Mouse (Mus musculus) embryonic facial prominence, embryonic 14.5 days (tissue): ENCODE results near the gene Dgkd. TPM values are rescaled to one million over a fixed set of nuclear protein-coding genes. Genes with fewer than 3 reads are reported as not detected.

Source experiments
- ATAC-seq: fragments of 200-750 bp; cut with Nextera tagmentation; 2 replicates; pipeline ENCODE4 v1.8.0; 2017; ENCODE audit warnings: low read depth, moderate number of reproducible peaks, moderate TSS enrichment
- DNase-seq: peaks from one replicate; pipeline ENCODE4 v3.0.0-alpha.2; 2015; ENCODE audit warnings: low spot score
- H3K27ac ChIP-seq: fragments of 300-500 bp; sonication (generic); replicated peaks from 2 replicates; pipeline ENCODE4 v1.5.1; 2014; ENCODE audit warnings: low read depth, mild to moderate bottlenecking, low read length, moderate library complexity
- H3K27me3 ChIP-seq: fragments of 300-500 bp; sonication (generic); replicated peaks from 2 replicates; pipeline ENCODE4 v1.6.1; 2014; ENCODE audit warnings: low read length; ENCODE audit not compliant: control insufficient read depth, insufficient read depth
- H3K36me3 ChIP-seq: fragments of 300-500 bp; sonication (generic); 2 replicates; pipeline ENCODE4 v1.6.1; 2014; ENCODE audit warnings: low read length, mixed read lengths; ENCODE audit not compliant: control insufficient read depth, insufficient read depth
- H3K4me1 ChIP-seq: fragments of 300-500 bp; sonication (generic); 2 replicates; pipeline ENCODE4 v1.6.1; 2014; ENCODE audit warnings: antibody characterized with exemption, low read length; ENCODE audit not compliant: control insufficient read depth, insufficient read depth
- H3K4me2 ChIP-seq: fragments of 300-500 bp; sonication (generic); 2 replicates; pipeline ENCODE4 v1.6.1; 2014; ENCODE audit warnings: low read depth, mild to moderate bottlenecking, low read length, moderate library complexity, mixed read lengths
- H3K4me3 ChIP-seq: fragments of 300-500 bp; sonication (generic); 2 replicates; pipeline ENCODE4 v1.5.1; 2014; ENCODE audit warnings: low read depth, mild to moderate bottlenecking, low read length
- H3K9ac ChIP-seq: fragments of 300-500 bp; sonication (generic); 2 replicates; pipeline ENCODE4 v1.6.1; 2014; ENCODE audit warnings: low read depth, mild to moderate bottlenecking, low read length, moderate library complexity, mixed read lengths
- H3K9me3 ChIP-seq: fragments of 300-500 bp; sonication (generic); 2 replicates; pipeline ENCODE4 v1.6.1; 2016; ENCODE audit warnings: low read length; ENCODE audit not compliant: control insufficient read depth
- WGBS: fragments of 180-500 bp; shearing (Covaris S2); extraction: QIAGEN DNeasy Blood & Tissue Kit; methylation state at CpG from one replicate; pipeline ENCODE4 v1.1.7; 2014; 5-methylcytosine and 5-hydroxymethylcytosine counted together
- polyA plus RNA-seq: library from polyadenylated mRNA; unstranded; fragments of >200 nt; fragmentation: Nextera tagmentation; extraction: Ambion mirVana; gene quantifications from 2 replicates; pipeline ENCODE4 v1.2.1, GENCODE M21; 2014

Dgkd gene
- polyA plus RNA-seq, 1 experiment from 2014 or later = 31.7 TPM

GRCm38 (mm10) chr1:87880856-87881255, 27.8 kb downstream of the Dgkd start:
- no peak; the same call in 1 of the 2 replicates for ATAC-seq
- H3K4me3 ChIP-seq = no peak overlapping the region
- peaks cover 27% of the 10 kb centered on the region for H3K36me3 ChIP-seq
- WGBS = 68% methylated on average over 2 of the region's 2 CpGs
- no peak overlapping the region for H3K9ac ChIP-seq
- no peak overlapping the region for H3K27ac ChIP-seq
- DNase-seq = peak; percentile 40
- H3K4me1 ChIP-seq = peaks cover 36% of the 10 kb centered on the region
- H3K27me3 ChIP-seq = no peaks in the 10 kb centered on the region
- H3K9me3 ChIP-seq = no peaks in the 10 kb centered on the region
- H3K4me2 ChIP-seq = no peak overlapping the region

- no peak overlapping the region for H3K4me2 ChIP-seq
- WGBS = 56% methylated on average over 4 of the region's 4 CpGs
- DNase-seq = peak; percentile 52
These were observed 28.6 kb downstream of the Dgkd start for GRCm38 (mm10) chr1:87881726-87882125.

GRCm38 (mm10) chr1:87882554-87882953, 29.5 kb downstream of the Dgkd start:
- Histone ChIP-seq H3K9me3 (no peaks in the 10 kb centered on the region), H3K4me2 (no peak overlapping the region), H3K27me3 (no peaks in the 10 kb centered on the region), H3K36me3 (peaks cover 30% of the 10 kb centered on the region), H3K4me1 (peaks cover 31% of the 10 kb centered on the region), H3K4me3 (no peak overlapping the region), H3K27ac (no peak overlapping the region), H3K9ac (no peak overlapping the region)
- ATAC-seq = no peak
- no peak for DNase-seq

More at GRCm38 (mm10) chr1:87881726-87882125, 28.6 kb downstream of the Dgkd start:
- ATAC-seq = 0 out of 2 replicates have a peak, but pooled peaks have one; percentile 15
- H3K9me3 ChIP-seq = no peaks in the 10 kb centered on the region
- H3K27me3 ChIP-seq = no peaks in the 10 kb centered on the region
- no peak overlapping the region for H3K27ac ChIP-seq
- H3K9ac ChIP-seq = no peak overlapping the region
- H3K4me1 ChIP-seq = peaks cover 36% of the 10 kb centered on the region
- peaks cover 30% of the 10 kb centered on the region for H3K36me3 ChIP-seq
- H3K4me3 ChIP-seq = no peak overlapping the region

GRCm38 (mm10) chr1:87890960-87891359, 37.9 kb downstream of the Dgkd start:
- 50% methylated on average over 1 of the region's 1 CpGs for WGBS

GRCm38 (mm10) chr1:87891634-87892033, 38.5 kb downstream of the Dgkd start:
- H3K4me1 ChIP-seq = no peaks in the 10 kb centered on the region; the same call in 1 of the 2 replicates
- no peaks in the 10 kb centered on the region for H3K36me3 ChIP-seq
- H3K9ac ChIP-seq = no peak overlapping the region
- no peak overlapping the region for H3K4me2 ChIP-seq
- H3K27me3 ChIP-seq = no peaks in the 10 kb centered on the region
- H3K27ac ChIP-seq = no peak overlapping the region
- 86% methylated on average over 4 of the region's 4 CpGs for whole genome bisulfite sequencing
- H3K4me3 ChIP-seq = no peak overlapping the region
- H3K9me3 ChIP-seq = no peaks in the 10 kb centered on the region
- DNase-seq (no peak), ATAC-seq (no peak)

More at GRCm38 (mm10) chr1:87890960-87891359, 37.9 kb downstream of the Dgkd start:
- Histone ChIP-seq H3K27ac (no peak overlapping the region), H3K4me3 (no peak overlapping the region), H3K9me3 (no peaks in the 10 kb centered on the region), H3K36me3 (0 out of 2 replicates have a peak, but pooled peaks cover 3% of the 10 kb centered on the region), H3K9ac (no peak overlapping the region), H3K4me2 (no peak overlapping the region), H3K4me1 (no peaks in the 10 kb centered on the region; the same call in 1 of the 2 replicates), H3K27me3 (no peaks in the 10 kb centered on the region)
- DNase-seq (no peak), ATAC-seq (no peak)

- Histone ChIP-seq H3K36me3 (no peaks in the 10 kb centered on the region), H3K4me2 (no peak overlapping the region), H3K27ac (no peak overlapping the region), H3K4me3 (no peak overlapping the region), H3K27me3 (no peaks in the 10 kb centered on the region), H3K9me3 (no peaks in the 10 kb centered on the region), H3K4me1 (no peaks in the 10 kb centered on the region; the same call in 1 of the 2 replicates), H3K9ac (no peak overlapping the region)
- ATAC-seq = no peak
- WGBS = 56% methylated on average over 2 of the region's 2 CpGs
- DNase-seq = no peak
These were observed 39.4 kb downstream of the Dgkd start for GRCm38 (mm10) chr1:87892499-87892898.

- WGBS = 95% methylated on average over 4 of the region's 4 CpGs
- no peak overlapping the region for H3K9ac ChIP-seq
- H3K9me3 ChIP-seq = no peaks in the 10 kb centered on the region
- H3K36me3 ChIP-seq = no peaks in the 10 kb centered on the region
- no peak for ATAC-seq
- H3K27me3 ChIP-seq = no peaks in the 10 kb centered on the region
- no peak overlapping the region for H3K4me3 ChIP-seq
- no peak for DNase-seq
- no peaks in the 10 kb centered on the region; the same call in 1 of the 2 replicates for H3K4me1 ChIP-seq
- H3K27ac ChIP-seq = no peak overlapping the region
- H3K4me2 ChIP-seq = no peak overlapping the region
These were observed 40.3 kb downstream of the Dgkd start for GRCm38 (mm10) chr1:87893414-87893813.

GRCm38 (mm10) chr1:87896921-87897320, 43.8 kb downstream of the Dgkd start:
- Histone ChIP-seq H3K4me3 (no peak overlapping the region), H3K4me1 (no peaks in the 10 kb centered on the region), H3K27me3 (no peaks in the 10 kb centered on the region), H3K27ac (no peak overlapping the region), H3K9me3 (no peaks in the 10 kb centered on the region), H3K36me3 (no peaks in the 10 kb centered on the region), H3K4me2 (no peak overlapping the region), H3K9ac (no peak overlapping the region)
- ATAC-seq (no peak), DNase-seq (no peak)
- 89% methylated on average over 2 of the region's 2 CpGs for WGBS

- H3K9ac ChIP-seq = no peak overlapping the region
- no peaks in the 10 kb centered on the region for H3K36me3 ChIP-seq
- 74% methylated on average over 2 of the region's 2 CpGs for WGBS
- no peak for ATAC-seq
- H3K9me3 ChIP-seq = no peaks in the 10 kb centered on the region
- no peaks in the 10 kb centered on the region for H3K4me1 ChIP-seq
- H3K27ac ChIP-seq = no peak overlapping the region
- no peak overlapping the region for H3K4me3 ChIP-seq
- no peaks in the 10 kb centered on the region for H3K27me3 ChIP-seq
- no peak for DNase-seq
- H3K4me2 ChIP-seq = no peak overlapping the region
These were observed 46.6 kb downstream of the Dgkd start for GRCm38 (mm10) chr1:87899701-87900100.
